Mouse (Mus musculus) thymus, postnatal 10 days (tissue): ENCODE results near the gene Tenm3.

Experiments used
- DNase-seq, 2 experiments: peaks; one replicate each; pipeline ENCODE4 v3.0.0; 2021; ENCODE audit warnings: low spot score in 2 of 2

Gene Tenm3

DNA sequence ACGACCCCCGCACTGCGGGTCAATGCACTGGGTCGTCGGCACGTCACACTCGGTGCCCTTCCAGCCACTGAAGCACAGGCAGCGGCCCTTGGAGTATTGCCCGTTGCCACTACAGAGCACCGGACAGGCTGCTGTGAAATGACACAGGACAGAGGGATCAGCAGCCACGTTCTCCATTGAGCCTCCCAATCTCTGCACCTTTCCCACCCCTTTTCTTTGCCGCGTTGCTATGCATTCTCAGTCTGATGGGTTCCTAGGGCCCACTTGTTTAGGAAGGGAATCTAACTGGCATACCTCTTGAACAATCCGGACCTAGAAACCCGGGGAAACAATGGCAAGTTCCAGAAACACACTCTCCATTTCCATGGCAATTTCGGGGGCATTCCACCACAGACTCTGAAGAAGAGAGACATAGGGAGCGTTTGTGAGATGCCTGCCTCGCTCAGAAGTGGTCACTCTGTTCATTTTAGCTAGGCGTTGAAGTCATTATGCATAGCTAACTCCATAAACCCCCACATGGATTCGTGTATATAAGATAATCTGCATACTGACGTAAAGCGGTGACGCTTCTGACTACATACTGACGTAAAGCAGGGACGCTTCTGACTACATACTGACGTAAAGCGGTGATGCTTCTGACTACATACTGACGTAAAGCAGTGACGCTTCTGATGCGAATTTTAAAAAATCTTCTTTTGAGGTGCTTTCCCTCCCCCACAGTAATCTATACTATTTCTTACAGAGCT is 501.3 kb downstream of the Tenm3 start:
- no peak for DNase-seq

DNA sequence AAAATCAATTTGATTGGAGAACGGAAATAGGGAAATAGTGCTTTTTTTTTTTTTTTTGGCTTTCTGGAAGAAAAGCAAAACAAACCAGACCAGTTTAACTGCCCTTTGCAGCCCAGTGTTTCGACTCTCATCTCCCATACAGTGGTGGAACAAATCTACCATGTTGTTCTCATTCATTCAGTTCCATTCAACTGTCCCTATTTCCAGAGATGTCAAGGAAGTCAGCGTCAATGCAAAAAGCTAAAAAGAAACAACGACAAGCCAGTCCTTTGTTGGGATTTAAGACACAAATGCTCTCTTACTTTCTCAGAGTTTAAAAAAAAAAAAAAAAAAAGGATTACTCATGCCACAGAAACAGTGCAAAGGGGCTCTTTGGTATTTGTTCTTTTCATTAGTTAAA is 502.1 kb downstream of the Tenm3 start:
- DNase-seq = no peak

DNA sequence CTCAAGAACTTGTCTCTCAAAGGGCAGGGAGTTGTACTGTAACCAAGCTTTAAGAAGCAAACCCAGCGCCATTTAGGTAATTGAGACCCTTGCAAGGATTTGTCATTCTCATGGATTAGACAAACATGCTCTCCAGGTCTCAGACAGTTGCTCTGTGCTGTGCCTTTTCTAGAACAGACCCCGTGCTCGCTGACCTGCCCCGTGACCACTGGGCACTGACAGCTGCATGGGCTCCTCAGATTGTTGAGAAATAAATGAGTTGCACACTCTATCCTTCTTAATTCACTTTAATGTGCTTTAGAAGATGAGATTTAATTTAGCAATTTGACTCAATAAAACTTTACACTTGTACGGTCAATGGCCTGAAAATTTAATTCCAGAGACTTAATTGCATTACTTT is 502.5 kb downstream of the Tenm3 start:
- DNase-seq = no peak

DNA sequence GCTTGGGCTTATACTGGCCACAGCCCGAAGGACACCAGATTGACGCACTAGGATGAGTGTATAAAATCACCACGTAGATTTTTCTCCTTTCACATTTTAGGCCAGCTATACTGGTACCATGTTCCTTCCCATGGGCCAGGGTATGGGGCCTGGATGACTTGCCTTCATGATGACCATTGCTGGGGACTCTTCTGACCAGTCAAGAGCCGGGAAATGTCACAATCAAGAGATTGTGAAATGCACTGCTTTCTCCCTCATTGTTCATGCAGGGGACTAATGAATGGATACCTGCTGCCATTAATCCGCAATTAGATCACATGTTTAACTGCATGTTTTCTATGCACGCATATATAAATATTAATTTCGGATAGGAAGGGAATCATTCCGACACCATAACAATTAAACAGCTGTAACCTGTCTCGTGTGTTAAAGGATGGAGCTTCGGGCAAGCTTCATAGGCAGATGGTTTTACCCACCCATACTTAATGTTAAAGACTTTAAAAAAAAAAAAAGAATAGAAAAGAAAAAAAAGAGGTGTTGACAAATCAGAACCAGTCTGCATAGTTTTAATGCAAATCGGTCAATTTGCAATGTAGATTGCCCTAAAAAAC is 521.0 kb downstream of the Tenm3 start:
- DNase-seq = no peak

DNA sequence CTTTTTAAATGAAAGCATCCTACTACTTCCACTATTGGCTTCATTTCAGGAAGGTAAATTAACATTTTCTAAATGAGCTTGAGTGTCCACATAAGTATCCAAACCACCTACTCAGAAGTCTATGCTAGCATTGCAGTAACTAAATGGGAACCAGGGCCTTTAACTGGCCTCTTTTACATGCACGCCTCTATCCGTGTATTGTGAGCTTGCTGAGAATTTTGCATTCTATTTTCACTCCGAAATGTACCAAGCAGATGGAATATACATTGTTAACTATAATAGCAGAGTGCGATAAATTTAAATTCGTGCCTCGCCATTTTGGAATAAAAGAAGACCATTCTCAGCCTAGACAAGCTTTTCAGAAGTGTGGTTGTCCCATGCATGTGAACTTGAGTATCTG is 521.5 kb downstream of the Tenm3 start:
- DNase-seq = no peak

DNA sequence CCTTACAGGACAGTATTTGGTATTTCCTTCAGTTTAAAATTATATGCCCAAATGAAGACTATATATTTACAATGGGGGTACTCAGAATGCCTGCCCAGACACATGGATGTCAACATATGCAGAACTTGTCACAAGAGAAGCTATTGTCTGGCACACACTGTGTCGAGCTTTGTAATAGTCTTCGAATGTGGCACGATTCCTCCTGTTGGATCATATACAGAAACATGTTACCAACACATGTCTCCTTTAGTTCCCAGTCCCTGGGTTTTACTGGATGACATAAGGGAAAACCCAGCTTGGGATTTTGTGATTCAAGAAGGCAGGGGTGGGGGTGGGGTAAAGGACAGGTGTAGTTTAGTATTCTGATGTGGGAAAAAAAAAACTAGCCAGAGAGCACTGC is 524.1 kb downstream of the Tenm3 start:
- no peak for DNase-seq

DNA sequence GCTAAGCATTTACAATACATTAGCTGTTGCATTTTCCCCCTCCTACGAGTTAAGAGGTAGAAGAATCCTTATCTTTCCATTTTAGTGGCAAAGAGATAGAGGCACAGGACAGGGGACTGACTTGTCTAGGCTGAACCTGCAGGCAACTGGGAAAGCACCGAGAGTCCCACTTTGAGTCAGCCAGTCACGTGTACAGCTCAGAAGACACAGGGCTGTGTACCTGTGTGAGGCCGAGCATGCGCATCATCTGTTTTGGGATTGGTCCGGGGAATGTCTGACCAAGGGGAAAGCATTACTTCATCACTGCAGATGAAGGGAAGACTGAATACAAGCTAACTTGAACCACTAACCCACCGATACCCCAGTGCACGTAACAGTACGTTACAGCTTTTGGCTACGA is 526.3 kb downstream of the Tenm3 start:
- DNase-seq = no peak

DNA sequence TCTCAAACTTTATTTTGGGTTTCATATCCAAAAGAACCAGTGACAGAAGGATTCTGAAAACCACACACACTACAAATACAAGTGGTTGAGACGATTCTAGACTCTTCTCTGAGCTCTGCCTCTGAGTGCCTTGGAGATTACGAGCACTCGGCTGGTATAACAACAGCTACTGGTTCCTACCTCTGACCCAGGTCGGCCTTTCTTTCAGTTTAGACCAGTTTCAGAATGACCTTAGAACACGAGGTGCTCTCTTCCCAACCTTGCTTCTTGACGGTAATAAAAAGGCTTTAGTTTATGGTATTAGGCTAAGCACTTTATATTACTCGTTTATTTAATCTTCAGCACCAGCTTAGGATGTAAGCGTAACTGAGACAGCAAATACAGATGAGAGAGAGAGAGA is 528.1 kb downstream of the Tenm3 start:
- no peak for DNase-seq

DNA sequence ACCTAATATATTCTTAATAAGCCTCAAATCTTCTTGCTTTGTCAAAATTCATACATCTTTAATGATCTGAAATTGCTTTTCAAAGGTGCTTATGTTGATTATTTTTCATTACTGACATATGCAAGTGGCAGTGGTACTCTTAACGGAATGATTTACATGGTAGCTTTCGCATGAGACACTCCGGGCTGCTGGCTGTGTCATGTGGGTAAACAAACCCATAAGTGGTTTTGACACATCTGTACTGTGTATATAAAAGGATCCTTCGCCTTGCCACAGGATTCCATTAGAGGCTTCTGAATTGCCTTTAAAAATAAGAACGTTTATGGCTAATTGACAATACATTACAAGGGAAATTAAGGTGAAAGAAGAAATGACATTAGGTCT is 529.8 kb downstream of the Tenm3 start:
- no peak for DNase-seq

DNA sequence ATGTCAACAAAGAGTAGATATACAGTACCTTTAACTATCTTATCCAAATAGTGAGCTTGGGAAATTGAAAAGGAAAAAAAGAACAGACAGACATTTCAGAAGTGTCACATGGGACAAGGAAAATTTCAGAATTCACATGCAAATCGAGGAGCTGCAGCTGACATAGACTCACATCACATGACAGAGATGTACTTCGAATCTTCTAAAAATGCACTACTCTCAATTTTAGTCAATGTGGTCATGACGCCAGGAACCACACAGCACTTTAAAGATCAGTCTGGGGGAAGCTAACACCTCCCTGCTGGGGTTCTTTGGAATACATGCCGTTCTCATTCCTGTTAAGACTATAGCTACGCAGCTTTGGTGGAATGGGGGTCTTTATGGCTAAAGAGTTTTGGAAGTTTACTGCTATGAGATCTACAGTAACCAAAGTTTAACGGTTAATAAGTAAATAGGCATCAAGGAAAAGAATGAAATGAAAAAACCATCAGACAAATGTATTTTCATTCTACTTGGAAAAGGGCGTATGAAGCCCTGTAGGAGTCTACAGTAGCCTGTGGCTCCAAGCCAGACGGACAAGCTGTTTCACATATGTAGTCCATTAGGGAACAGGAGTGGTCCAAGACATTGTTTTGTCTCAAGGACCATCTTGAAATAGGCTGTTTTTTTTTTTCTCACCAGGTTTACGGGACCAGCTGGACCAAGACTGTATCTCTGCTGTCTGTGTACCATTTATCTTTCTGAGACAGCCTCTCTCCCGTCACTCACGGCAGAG is 530.4 kb downstream of the Tenm3 start:
- no peak for DNase-seq

DNA sequence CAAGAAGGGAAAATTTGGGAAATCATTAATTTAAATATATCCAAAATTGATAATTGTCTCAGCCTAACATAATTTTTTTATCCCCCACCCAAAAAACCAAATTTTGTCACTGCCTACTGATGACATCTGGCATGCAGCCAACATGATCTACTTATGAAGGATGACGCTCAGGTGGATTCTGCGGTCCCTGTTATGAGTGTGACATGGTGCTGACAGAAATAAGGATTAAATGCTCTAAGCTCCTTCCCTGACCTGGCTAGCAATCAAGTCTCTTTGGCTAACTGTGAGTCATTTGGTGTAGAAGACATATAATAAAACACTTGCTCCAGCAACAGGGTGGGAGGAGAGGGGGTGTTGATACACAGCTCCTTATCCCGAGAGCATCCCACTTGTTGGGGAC is 532.0 kb downstream of the Tenm3 start:
- no peak for DNase-seq

DNA sequence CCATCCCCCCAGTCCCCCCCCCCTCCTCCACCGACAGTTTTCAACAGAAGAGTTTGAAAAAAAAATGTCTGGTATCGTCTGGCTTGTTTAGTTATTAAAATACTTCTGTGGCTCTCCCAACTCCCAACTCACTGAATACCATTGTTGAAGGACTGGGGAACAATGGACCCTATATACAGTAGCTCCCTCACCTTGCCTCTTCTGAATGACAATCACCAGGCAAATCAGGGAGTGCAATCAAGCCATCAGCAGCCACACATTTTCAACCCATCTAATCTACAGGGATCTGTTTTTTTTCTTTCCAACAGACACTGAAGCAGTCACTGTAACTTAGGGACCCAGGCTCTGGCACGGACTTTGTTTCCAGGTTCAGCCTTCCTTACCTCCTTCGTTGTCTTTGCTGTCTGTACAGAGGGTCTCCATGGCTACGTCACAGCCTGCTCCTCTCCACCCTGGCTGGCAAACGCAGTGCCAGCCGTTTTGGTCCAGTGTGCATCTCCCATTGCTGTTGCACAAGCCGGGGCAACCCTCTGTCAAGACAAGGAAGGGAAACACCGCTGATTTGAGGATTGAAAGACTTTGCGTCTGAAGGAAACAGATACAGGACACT is 533.4 kb downstream of the Tenm3 start:
- DNase-seq = no peak

DNA sequence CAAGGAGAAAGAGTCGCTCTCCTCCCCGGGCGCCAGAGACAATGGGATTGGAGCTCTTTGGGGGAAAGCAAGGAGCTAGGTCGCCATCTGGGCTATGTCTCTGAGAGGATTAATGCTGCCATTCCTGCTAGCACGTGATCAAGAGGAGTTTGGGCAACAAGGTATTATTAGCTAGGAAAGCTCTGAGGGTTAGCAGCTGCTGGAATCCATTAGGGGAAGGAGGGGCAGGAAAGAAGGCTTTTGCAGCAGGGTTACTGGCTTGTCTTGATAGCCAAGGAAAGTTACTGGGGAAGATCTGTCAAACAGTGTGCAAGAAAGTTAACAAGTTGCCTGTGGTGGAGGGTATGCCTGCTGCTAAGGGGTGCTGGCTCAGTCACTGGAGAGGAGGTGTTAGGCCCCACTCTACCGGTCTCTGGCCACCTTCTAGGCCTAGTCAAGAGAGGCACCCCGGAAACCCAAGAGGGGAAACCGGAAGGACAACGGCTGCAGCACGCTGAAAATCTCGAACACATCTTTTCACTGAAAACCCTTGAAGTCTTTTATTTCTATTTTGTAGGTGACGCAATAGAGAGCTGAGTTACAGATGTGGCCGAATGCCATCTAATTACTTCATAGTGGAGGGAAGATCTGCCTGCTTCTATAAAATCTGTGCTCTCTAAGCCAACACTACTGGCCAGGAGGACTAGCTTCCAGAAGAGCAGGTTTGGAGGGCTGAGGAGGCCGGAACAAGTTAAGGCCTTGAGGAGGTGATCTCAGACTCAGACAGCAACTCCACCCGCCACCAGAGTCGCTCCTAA is 534.4 kb downstream of the Tenm3 start:
- no peak for DNase-seq

DNA sequence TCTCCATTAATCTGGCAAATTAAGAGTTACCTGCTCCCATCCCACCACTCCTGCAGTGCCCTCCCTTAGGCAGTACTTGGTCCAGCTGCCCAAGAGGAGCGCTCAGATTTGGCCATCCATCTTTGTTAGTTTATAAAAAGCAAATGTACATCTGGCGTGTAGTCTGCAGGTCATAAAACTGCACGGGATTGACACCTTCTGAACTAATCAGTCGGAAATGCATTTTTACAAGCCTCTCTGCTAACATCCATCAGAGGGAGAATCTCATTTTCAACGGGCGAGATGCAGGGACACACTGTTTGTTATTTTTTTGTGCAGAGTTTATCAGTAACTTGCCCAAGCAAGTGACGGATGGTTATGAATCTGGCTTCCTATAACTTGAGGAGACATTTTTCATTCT is 539.5 kb downstream of the Tenm3 start:
- DNase-seq = no peak

DNA sequence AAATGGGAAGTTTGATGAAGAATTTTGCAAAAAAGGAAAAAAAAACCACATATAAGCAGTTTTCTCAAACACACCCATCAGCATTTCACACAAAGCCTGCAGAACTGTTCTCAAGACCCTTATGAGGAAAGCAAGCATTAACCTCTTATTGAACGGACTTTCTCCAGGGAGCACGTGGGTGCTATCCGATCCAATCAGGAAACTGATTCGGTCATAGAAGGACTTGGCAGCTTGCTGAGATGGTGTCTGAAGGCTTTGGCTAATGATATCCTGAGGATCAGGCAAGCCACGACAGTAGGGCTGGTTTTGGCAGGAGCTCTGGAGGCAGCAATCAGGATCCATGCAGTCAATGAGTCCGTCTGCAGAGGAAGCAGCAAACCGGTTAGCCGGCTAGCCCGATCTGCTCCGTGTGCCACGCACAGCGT is 543.1 kb downstream of the Tenm3 start:
- no peak for DNase-seq

DNA sequence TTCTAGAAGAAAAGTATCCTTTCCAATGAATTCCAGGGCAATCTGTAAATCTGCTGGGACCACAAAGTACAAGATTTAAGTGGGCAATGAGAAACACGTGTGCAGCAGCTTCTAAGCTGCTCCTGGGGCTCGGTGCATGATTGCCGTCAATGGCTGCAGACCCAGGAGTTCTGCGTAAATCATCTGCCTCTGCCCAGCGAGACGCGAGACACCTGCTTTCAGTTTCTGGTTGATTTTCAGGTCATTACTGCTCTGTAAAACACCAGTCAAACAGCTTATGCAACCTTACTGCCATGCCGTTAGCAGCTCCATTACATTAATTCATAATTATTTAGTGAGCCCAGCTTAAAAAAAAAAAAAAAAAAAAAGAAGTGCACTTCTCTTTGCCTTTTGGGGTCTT is 543.7 kb downstream of the Tenm3 start:
- no peak for DNase-seq

DNA sequence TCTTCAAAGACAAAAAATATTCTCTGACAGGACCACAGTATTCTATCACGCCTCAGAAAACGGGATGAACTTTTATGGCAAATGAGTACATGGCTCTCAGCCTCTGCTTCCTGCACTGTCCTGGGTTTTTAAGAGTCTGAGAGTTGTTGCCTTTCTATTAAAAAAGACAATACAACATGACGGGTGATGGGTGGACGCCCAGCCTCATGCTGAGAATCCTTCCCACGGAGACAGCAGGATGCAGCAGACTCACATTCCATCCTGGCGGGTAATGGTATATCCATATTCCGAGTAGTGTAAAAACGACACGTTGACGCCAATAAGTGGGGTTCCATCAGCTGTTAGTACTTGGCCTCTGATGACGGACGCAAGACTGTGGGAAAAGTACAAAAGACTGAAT is 544.4 kb downstream of the Tenm3 start:
- no peak for DNase-seq

DNA sequence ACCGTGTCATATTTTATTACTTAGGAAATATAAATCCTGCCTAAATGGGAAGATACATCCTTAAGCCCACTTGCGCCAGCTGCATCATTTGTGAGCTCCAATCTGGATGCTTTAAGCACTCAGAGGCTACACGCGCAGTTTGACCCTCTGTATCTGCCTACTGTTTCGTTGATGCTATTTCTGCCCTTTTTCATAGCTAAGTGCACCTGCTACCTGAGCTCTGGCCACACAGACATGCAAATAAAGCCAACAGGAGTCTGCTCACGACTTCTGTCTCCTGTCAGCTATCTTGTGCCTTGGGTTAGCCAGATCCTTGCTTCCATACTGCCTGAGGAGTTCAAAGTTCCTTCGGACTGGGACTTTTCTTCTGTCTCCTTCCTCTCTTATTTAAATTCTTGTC is 547.4 kb downstream of the Tenm3 start:
- no peak for DNase-seq

DNA sequence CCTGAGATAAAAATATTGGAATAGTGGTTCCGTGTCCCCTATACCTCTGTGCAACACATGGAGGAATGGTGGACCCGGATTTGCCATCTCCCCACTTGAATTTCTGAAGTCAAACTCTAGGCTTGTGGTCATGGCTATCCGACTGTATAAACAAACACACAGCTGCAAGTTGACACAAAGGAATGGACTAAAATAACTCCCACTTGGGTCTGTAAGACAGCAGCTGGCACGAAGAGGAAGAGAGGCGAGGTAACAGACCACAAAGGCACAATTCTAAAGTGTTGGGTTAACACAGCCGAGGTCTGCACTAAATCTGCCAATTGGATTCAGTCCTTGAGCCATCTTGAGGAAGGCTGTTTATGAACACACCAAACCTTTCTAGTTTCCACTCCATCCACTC is 548.2 kb downstream of the Tenm3 start:
- no peak for DNase-seq

DNA sequence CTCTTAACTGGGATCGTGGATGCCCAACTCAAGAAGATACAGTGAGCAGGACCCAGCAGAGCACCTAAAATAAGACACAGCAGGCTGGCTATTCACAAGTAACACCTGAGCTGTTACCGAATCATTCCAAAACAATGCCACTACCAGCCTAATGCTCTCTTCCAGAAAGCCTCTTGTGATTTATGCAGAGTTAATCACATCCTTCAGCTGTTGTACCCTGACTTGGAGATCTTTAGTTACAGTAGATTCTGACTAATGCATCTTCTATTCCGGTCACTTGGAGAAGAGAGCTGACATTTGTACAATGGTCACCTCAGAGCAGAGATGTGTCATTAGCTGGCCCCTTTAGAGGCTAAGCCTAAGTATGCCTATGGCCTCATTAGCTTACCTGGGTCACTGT is 550.0 kb downstream of the Tenm3 start:
- DNase-seq = no peak

DNA sequence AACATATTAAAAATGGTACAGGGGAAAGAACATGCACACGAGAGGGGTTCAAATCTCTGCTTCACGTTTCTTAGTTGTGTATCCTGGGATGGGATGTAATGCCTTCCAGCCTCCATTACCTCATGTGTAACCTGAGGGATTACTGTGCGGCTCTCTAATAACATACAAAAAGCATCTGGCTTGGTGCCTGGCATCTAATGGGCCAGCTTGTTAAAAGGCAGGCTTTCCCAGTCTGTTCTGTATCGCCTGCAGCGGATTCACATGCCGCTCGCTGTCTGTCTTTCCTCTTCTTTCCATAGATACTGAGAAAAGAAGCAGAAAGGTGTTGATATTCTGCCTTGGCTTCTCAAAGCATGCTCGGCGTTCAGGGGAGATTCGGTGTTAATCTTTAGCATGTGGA is 558.3 kb downstream of the Tenm3 start:
- DNase-seq = no peak

DNA sequence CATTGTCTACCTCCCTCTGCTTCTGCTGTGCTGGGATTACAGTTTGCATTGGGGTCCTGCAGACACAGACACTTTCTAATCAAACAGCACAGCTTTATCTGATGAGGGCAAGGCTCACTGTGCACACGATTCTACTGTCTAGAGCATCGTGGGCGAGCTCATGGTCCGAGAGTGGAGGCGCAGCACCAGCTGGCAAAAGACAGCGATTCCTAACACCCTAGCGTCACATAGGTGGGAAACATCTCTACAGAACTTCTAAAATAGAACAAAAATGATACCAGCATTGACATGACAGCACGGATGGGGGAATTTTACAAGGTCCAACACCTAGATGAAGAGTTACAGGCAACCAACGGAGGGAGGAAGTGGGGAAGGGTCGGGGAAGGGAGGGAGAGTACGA is 561.9 kb downstream of the Tenm3 start:
- no peak for DNase-seq
